Mouse (Mus musculus) heart, postnatal 0 days (tissue): Measurements from ENCODE around the gene Lama5. TPM values are rescaled to one million over a fixed set of nuclear protein-coding genes. Genes with fewer than 3 reads are reported as not detected.

Source experiments
- ATAC-seq: fragments of 200-750 bp; cut with Nextera tagmentation; 2 replicates; pipeline ENCODE4 v1.8.0; 2017; ENCODE audit warnings: low read depth, moderate number of reproducible peaks, moderate library complexity; ENCODE audit not compliant: insufficient read depth
- DNase-seq: peaks from one replicate; pipeline ENCODE4 v3.0.0-alpha.2; 2016; ENCODE audit warnings: low spot score
- H3K27ac ChIP-seq: fragments of 300-500 bp; sonication (generic); 2 replicates; pipeline ENCODE4 v1.5.1; 2014; ENCODE audit warnings: low read depth, mild to moderate bottlenecking
- H3K27me3 ChIP-seq: fragments of 300-500 bp; sonication (generic); 2 replicates; pipeline ENCODE4 v1.6.1; 2014; ENCODE audit warnings: low read length, mixed read lengths; ENCODE audit not compliant: control insufficient read depth, insufficient read depth
- H3K36me3 ChIP-seq: fragments of 300-500 bp; sonication (generic); replicated peaks from 2 replicates; pipeline ENCODE4 v1.6.1; 2014; ENCODE audit warnings: low read length, mixed read lengths; ENCODE audit not compliant: control insufficient read depth, insufficient read depth
- H3K4me1 ChIP-seq: fragments of 300-500 bp; sonication (generic); 2 replicates; pipeline ENCODE4 v1.6.1; 2014; ENCODE audit warnings: antibody characterized with exemption; ENCODE audit not compliant: control insufficient read depth, insufficient read depth
- H3K4me2 ChIP-seq: fragments of 300-500 bp; sonication (generic); 2 replicates; pipeline ENCODE4 v1.6.1; 2014; ENCODE audit warnings: low read depth, mild to moderate bottlenecking, low read length, moderate library complexity
- H3K4me3 ChIP-seq: fragments of 300-500 bp; sonication (generic); 2 replicates; pipeline ENCODE4 v1.5.1; 2014; ENCODE audit warnings: low read depth, low read length
- H3K9ac ChIP-seq: fragments of 300-500 bp; sonication (generic); replicated peaks from 2 replicates; pipeline ENCODE4 v1.6.1; 2014; ENCODE audit warnings: low read depth, low read length, mixed read lengths
- H3K9me3 ChIP-seq: fragments of 300-500 bp; sonication (generic); replicated peaks from 2 replicates; pipeline ENCODE4 v1.6.1; 2016; ENCODE audit warnings: low read length; ENCODE audit not compliant: control insufficient read depth
- CTCF ChIP-seq: IDR thresholded peaks from 2 replicates; pipeline ENCODE4 v1.5.1; 2016; ENCODE audit warnings: antibody characterized with exemption, control low read depth, low read depth
- EP300 ChIP-seq: IDR thresholded peaks from 2 replicates; pipeline ENCODE4 v1.6.1; 2016; ENCODE audit warnings: antibody characterized with exemption, low read depth
- WGBS: fragments of 180-500 bp; shearing (Covaris S2); extraction: QIAGEN DNeasy Blood & Tissue Kit; methylation state at CpG from one replicate; pipeline ENCODE4 v1.1.7; 2014; 5-methylcytosine and 5-hydroxymethylcytosine counted together
- polyA plus RNA-seq: library from polyadenylated mRNA; unstranded; fragments of >200 nt; fragmentation: Nextera tagmentation; extraction: Ambion mirVana; gene quantifications from 2 replicates; pipeline ENCODE4 v1.2.1, GENCODE M21; 2015
- total RNA-seq: library from RNA; depleted of rRNA; stranded (reverse); fragments of >200 nt; gene quantifications from 2 replicates; pipeline ENCODE4 v1.2.3, GENCODE M21; 2014; ENCODE audit warnings: low replicate concordance

Lama5 gene
- total and polyA plus RNA-seq, 2 experiments from 2014 or later = 16.9 to 95.7 TPM

GRCm38 (mm10) chr2:180171522-180172070 is 54.1 kb downstream of the Lama5 start:
- Histone ChIP-seq H3K27ac (peak overlapping the region; percentile 97), H3K4me1 (peaks cover 22% of the 10 kb centered on the region), H3K4me3 (peak overlapping the region; percentile 89), H3K36me3 (peaks cover 30% of the 10 kb centered on the region), H3K9me3 (no peaks in the 10 kb centered on the region), H3K27me3 (no peaks in the 10 kb centered on the region), H3K4me2 (peak overlapping the region; percentile 81), H3K9ac (peak overlapping the region; percentile 96)
- peak; percentile 22 for DNase-seq
- under 1% methylated on average over 73 of the region's 80 CpGs for WGBS
- no peak for TF ChIP-seq EP300
- TF ChIP-seq CTCF = no peak
- ATAC-seq = peak; percentile 68

- WGBS = 5% methylated on average over 41 of the region's 41 CpGs
- H3K4me1 ChIP-seq = peaks cover 22% of the 10 kb centered on the region
- ATAC-seq = peak; percentile 97
- peak; percentile 93 for DNase-seq
- peak within 1 kb of the TSS; percentile 97 for H3K27ac ChIP-seq
- no peaks in the 10 kb centered on the region for H3K27me3 ChIP-seq
- H3K9me3 ChIP-seq = no peaks in the 10 kb centered on the region
- H3K9ac ChIP-seq = peak within 1 kb of the TSS; percentile 96
- H3K4me2 ChIP-seq = peak within 1 kb of the TSS; percentile 81
- peaks cover 23% of the 10 kb centered on the region for H3K36me3 ChIP-seq
- peak; percentile 96 for TF ChIP-seq CTCF
- peak; percentile 87 for TF ChIP-seq EP300
- peak within 1 kb of the TSS; percentile 89 for H3K4me3 ChIP-seq
Observed at GRCm38 (mm10) chr2:180170806-180171521, 54.7 kb downstream of the Lama5 start, which contains the start of gene Adrm1. TSS of gene Adrm1 (plus strand) at chr2:180171485.

- Histone ChIP-seq H3K27me3 (no peaks in the 10 kb centered on the region), H3K9ac (no peak overlapping the region), H3K27ac (peak overlapping the region; percentile 23; the same call in 1 of the 2 replicates), H3K4me1 (peaks cover 22% of the 10 kb centered on the region), H3K4me2 (no peak overlapping the region), H3K36me3 (peaks cover 17% of the 10 kb centered on the region), H3K9me3 (no peaks in the 10 kb centered on the region), H3K4me3 (no peak overlapping the region)
- no peak for DNase-seq
- WGBS = 74% methylated on average over 11 of the region's 11 CpGs
- no peak for TF ChIP-seq EP300
- no peak for TF ChIP-seq CTCF
- ATAC-seq = no peak
Observed at GRCm38 (mm10) chr2:180170151-180170805, 55.4 kb downstream of the Lama5 start.

- peaks cover 19% of the 10 kb centered on the region for H3K36me3 ChIP-seq
- TF ChIP-seq EP300 = no peak
- no peak for TF ChIP-seq CTCF
- no peak overlapping the region for H3K4me2 ChIP-seq
- H3K27ac ChIP-seq = no peak overlapping the region
- no peaks in the 10 kb centered on the region for H3K9me3 ChIP-seq
- H3K27me3 ChIP-seq = no peaks in the 10 kb centered on the region
- H3K9ac ChIP-seq = no peak overlapping the region
- no peak overlapping the region for H3K4me3 ChIP-seq
- DNase-seq (no peak), ATAC-seq (no peak)
- peaks cover 6% of the 10 kb centered on the region; the same call in 1 of the 2 replicates for H3K4me1 ChIP-seq
- WGBS = 69% methylated on average over 2 of the region's 2 CpGs
Observed at GRCm38 (mm10) chr2:180166869-180167268, 58.8 kb downstream of the Lama5 start.

GRCm38 (mm10) chr2:180165855-180166254 is 59.8 kb downstream of the Lama5 start:
- H3K9me3 ChIP-seq = no peaks in the 10 kb centered on the region
- H3K9ac ChIP-seq = no peak overlapping the region
- 81% methylated on average over 2 of the region's 2 CpGs for WGBS
- TF ChIP-seq EP300 (no peak), CTCF (no peak)
- peaks cover 30% of the 10 kb centered on the region for H3K36me3 ChIP-seq
- DNase-seq = no peak
- H3K4me2 ChIP-seq = no peak overlapping the region
- H3K27me3 ChIP-seq = no peaks in the 10 kb centered on the region
- peaks cover 4% of the 10 kb centered on the region; the same call in 1 of the 2 replicates for H3K4me1 ChIP-seq
- H3K27ac ChIP-seq = no peak overlapping the region
- H3K4me3 ChIP-seq = no peak overlapping the region
- no peak for ATAC-seq
